Mouse (Mus musculus): ENCODE data around the gene Fat3.
A peak's percentile ranks its signal among the peaks of the same experiment; 100 is the strongest.

The Fat3 gene

DNA sequence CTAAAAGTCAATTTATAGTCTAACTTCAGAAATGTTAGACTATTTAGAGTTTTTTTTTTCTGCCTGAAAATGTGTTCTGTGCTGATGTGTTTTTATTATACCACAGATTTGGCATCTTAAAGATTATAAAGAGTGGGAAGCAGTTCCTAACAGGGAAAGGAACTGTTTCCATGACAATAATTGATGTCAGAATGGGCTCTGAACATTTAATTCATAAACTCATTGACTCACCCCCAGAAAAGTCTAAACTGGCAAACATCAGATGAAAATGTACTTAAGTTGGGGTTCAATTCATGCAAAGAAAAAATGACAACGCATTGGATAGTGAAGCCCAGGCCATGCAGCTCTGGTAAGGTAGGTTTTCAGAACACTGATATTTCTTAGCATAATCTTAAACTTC lies 193.3 kb downstream of the Fat3 start:
- no peak for DNase-seq

DNA sequence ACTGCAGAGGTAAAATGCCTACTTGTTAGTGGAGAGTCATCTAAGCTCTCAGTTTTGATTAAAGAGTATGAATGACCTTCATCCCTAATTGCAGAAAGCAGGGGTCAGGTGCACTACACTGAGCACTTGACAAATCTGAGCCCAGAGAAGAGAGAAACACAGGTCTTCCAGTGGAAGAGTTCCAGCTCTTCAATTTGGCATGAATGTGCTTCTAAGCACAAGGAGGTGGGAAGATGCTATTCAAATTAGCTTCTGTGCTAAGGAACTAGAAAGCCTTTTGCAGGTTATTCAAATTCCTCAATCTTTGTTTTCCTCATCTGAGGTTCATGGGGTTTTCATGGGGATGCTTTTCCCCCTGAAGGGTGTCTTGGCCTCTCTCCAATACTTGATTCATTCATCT lies 194.9 kb downstream of the Fat3 start:
- no peak for DNase-seq

DNA sequence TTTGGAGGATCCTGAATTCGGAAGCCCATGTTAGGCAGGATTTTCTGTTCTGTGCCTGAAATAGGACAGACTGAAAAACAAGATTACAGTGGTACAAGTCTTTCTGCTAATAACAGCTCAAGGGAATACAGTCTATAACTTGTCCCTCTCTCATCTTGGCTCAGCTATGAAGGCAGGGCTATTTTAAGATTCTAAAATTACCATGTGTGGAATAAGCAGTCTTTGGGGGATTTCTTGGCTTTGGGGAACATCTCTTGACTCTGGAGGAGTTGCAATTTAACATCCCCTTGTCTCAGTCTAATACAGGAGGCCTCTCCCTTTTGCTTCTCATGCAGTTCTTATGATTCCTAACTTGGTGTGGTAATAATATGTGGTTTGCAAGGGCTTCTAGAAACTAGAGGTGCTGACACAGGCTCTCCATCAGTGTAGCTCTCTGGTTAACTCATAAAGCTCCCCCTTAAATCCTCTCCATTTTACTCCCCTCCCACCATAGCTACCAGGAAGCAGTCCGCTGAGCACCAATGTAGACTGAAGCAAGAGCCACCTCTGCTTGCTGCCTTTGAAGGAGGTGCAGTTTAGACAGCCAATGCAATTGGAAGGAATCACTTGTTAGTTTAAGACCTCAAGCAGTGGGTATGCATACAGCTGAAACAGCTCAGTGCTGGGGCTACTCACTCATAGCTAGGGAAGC lies 195.5 kb downstream of the Fat3 start:
- DNase-seq: no peak

DNA sequence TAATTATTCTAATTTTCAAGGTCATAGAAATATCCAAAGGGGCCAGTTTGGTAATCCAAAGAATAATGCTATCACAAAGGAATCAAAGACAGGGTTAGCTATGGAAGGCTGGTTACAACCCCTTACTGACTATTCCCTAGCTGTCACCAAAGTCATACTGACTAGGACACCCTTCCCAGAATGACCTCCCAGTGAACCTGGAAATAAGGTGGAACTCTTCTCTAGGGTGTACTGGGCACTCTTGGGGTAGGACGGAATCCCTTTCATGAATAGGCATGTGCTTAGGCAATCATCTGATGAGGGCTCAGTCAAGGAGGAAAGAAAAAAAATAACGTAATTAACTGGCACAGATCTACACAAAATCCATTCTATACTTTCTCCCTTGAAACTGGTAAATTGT lies 196.1 kb downstream of the Fat3 start:
- no peak for DNase-seq

DNA sequence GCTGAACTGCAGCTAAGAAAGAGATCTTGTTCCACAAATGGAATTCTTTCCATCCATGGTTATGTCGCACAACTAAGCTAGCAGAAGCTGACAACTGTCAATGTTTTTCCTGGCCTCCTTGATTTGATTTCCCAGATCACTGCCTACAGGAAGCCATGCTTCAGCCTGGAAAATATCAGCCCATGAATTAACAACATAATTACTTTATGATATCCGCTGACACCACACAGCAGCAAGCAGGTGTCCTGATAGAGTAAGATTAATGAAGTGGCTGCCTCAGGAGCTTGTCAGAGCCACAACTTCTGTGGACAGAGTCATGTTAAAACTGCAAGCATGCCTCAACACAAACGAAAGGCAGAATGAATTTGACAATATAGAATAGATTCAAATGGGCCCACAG lies 198.6 kb downstream of the Fat3 start:
- DNase-seq: no peak

DNA sequence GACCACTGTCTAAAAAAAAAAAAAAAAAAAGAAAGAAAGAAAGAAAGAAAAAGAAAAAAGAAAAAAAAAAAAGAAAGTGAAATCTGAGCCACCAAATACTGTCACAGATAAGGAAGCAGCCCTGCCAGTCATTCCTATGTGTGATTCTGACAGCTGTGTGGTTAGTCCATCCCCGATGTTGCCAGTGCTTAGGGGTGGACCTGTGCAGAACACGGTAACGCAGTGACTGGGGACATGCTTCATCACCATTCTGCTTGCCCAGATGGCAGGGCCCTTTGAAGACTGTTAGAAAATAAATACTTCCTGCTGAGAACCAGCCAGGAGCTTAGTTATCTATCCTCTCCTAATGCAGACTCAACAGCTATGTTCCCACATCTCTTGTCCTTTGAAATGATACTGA lies 203.2 kb downstream of the Fat3 start:
- no peak for DNase-seq

DNA sequence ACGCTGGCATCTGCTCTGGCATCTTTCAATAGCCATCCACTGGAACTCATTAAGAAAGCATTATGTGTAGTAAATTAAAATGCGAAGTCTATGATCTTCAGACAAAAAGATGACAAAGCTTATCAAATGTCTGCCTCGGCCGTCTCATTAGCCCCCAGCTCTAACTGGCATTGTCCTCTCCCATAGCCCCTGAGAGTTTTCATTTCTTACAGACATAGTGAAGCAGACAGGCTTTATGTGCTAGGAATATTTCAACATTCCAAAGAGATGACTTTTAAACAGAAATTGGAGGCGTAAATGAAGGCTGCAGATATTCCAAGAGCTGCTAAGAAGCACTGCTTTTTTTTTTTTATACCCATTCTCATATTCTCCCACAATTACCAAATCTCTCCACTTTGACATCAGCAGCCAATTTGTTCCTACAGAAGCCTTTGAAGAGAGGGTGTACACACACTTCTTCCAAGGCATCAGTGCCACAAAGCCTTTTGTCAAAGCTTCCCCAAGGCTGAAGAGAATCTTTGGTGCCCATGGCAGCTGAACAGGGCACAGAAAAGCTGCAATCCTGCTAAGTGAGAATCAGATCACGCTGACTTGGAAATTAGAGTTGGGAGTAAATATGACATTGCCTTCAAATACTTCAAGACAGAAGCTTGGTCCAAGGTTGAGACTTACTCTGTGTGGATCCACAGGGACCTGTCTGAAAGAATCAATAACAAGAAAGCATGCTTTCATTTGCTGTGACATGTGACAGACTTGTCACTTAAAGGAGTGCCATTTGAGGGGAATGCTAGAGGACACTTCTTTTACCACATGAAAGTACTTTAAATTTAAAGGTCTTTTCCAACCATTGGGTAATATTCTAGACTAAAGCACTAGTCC lies 206.9 kb downstream of the Fat3 start:
- no peak for DNase-seq

DNA sequence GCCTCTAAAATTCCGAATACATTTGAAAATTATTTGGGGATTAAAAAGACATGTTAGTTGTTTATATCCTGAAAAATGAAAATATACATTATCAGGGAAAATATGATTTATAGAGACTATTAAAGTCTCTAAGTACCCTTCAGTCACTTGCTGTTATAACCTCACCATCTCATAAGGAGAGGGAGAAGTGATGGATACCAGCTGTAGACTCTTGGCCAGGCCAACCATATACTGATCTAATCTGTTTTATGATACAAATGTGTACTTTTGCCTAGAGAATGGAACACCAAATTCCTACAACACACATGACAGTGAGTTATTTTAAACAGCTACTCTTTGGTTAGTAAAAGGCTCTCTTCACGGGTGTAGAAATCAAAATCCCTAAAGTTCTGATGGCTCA lies 208.6 kb downstream of the Fat3 start:
- DNase-seq: peak in 1 of 2 experiments; percentile 16

DNA sequence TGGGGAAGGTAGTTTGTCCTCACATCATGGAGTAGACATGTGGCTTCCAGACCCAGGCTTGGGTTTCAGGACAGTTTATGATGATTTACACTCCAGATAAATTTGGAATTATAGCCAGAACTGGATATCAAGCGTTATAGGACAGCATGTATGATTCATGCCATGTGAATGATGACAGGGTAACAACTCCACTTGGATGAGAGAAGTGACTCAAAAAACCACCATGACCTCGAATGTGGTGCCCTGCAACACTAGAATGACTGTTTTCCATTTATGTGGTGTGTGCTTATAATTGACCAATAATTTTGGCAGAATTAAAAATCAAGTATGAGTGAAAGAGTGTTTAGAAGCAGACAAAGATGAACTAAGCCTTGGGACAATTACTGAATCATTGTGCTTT lies 210.2 kb downstream of the Fat3 start:
- DNase-seq: no peak

DNA sequence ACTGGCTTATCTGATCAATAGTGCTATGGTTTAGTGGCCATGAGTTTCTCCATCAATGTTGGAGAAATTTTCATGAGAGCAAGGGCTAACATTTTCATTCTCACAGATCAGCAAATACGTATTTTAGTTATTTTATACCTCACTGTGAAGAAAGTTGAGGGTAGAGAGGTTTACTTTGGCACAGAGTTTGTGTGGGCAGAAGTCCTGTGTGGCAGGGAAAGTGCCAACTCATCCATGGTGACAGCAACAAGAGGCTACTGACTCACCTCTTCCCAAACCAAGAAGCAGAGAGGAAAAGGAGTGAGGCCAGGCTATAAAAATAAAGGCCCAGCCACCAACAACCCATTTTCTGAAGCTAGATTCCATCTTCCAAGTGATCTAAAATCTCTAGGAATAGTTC lies 218.1 kb downstream of the Fat3 start:
- DNase-seq: no peak

DNA sequence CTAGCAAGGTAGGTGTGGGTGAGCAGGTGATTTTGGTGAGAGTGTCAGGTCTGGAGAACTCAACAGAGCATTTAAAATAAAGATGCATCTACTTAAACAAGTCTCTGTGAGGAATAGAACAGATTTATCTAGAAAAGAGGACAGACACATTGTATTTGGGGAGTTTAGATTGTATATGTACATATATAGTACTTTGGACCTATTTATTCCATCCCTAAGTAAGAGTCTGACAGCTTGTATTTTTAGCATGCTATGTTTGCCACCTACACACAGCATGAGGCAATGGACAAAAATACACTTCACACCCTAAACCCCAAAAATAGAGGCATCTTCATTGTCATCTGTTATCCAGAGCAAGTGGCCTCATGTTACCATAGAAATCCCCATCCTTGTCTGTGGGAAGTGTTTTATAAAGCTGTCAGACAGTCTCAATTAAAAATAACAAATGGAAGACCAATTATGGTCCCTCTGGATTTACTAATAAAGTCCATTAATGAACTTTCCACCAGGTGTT lies 218.7 kb downstream of the Fat3 start:
- DNase-seq: no peak

DNA sequence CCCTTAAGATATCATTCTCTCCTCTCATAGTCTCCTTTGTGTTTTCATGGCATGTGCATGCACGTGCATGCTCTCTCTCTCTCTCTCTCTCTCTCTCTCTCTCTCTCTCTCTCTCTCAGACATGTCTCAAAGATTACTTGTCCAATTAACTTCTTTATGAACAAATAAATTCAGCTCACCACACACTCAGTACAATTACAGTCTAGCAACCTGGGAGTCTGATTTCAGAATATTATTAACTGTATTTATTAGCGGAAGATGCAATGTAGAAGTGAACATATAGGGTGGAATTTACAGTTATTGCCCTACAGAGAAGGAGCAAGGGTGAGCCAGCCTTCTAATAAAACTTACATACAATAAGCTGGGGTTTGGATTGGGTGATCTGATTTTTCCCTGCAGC lies 225.5 kb downstream of the Fat3 start:
- no peak for DNase-seq

DNA sequence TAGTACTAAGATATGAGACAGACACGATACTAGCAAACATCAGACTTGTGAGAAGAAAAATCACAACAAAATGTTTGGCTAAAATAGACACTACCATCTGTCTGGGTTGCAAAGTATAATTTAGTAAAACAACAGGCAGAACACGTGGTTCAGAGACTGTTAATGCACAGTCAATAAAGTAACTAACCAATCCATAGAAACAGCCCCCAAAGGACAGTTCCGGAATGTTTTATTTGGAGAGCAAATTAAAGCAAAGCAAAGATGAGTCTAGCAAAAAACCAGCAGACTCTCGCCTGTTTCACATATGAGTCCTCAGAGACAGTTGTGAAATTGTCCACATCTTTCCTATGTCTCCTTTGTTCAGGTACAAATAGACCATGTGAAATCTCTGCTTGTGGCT lies 227.0 kb downstream of the Fat3 start:
- DNase-seq: no peak

DNA sequence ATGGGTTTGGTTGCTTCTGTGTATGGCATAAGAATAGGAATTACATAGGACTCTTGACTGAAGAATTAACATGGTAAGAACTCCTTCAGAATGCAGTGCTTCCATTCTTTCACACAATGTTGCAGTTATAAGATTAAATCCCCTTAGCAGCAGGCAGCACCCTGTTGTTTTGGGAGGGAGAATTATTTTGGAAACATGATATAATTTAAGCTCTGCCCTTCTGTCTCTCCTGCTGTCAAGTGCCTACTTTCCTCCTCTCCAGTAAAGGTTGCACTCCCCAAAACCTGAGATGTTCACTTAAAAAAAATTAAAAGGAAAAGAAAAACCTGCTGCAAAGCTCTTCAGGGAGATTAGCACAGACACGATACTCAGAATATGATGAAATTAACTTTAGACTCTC lies 228.3 kb downstream of the Fat3 start:
- no peak for DNase-seq

DNA sequence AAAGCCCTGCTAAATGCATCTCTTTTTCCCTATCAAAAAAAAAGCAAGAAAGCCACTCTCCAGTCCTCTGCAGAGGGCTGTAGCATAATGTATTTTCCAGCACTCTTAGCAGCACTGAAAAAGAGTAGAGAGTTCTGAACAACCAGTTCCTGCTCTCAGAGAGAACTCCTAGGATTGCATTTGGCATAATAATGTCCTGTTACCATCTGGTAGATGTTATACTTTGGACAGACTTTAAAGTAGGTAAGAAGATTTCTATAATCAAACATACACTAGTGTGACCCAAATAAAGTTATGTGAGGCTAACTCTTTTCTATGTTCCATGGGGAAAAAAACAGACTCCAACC lies 230.3 kb downstream of the Fat3 start:
- DNase-seq: no peak

DNA sequence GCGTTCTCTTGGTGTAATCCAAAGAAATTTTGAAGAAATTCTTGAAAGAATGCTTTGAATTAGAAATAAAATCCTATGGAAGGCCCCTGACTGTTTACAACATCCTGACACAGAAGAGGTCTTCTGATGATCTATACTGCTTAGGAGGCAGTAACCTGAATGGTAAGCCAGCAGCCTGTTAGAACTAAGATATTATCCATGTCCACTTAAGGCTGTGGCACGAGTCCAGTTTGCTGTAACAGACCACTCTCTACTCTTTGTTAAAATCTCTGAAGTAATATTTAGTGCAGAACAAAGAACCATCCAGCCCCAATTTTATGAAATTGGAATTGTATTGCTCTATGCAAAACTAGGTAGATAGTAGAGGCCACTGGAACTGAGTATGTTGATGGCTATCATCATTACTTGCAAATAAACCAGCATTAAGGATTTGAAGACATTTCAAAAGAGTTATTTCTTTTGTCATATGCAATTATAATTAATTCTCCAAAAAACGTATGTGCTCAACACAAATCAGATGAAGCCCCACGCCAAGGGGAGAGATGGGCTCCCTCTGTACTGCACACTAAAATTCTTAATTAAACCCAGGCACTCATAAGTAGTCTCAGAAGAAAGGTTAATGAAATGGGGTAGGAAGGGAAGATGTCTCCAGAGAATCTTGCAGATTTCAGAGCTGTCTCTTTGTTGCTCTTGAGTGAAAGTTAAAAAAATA lies 230.9 kb downstream of the Fat3 start:
- no peak for DNase-seq

DNA sequence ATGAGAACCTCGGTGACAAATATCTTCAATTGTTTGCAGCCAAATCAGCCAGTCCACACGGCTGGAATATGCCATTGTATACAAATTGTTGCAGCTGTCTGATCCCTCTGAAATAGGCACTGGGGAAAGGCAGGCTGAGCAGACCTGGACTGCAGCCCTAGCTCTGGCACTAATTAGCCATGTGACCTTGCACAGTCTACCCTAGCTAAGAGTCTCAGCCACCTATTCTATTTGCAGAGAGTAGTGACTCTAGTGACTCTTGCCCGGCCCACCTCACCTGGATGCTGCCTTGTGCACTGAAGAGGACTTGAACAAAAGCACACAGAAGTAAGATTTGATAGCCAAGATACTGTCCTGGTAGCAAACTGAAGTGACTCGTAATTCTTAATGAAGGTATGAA lies 235.6 kb downstream of the Fat3 start:
- no peak for DNase-seq

DNA sequence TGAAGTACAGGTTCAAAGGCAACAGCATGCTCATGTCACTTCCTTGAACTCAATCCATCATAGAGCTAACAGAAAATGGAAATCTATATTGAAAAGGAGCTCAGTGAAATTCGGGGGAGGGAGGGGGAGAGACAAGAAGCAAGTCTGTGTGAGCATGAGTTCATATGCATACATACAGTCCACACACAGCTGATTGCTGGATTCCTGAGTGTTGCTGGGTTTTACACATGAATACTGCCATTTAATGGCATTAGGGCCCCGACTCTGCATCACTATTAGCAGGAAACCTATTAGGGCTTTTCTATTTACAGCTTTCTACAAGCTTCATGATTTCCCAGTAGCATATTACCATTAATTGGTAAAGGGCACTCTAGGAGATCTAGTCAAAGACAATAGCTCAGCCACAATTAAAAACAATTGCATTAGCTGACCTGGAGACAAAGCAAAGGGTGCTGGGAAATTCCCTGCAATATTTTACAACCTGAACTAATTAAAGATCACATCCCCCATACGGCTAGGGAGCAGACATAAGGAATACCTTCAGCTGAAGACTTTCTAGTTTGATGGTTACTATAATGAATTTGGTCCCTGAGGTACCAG lies 243.7 kb downstream of the Fat3 start:
- DNase-seq: no peak

DNA sequence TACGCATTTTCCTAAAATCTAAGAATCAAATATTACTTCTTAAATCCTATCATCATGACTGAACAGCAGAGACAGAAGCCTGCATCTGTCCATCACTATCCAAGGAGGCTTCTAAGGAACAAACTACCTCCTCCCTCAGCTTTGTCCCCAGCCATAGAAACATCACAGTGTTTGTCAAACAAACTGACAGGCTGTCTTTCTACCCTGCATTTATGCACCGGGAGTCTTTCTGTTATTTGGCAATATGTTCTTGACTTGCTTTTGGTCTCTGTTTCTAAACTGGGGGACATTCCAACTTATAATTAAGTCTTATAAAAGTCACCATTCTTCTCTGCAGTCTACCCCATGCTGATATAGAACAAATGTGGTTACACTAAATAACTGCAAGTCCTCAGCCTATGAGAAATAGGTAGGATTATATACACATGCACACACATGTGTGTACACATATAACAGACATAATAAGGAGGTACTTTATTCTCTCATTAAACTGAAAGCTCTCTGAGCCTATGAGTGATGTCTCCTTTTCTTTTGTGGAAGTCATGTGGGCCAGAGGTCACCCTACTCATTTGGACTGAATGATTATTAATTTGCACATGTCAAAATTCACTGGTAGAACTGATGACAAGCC lies 244.4 kb downstream of the Fat3 start:
- no peak for DNase-seq

DNA sequence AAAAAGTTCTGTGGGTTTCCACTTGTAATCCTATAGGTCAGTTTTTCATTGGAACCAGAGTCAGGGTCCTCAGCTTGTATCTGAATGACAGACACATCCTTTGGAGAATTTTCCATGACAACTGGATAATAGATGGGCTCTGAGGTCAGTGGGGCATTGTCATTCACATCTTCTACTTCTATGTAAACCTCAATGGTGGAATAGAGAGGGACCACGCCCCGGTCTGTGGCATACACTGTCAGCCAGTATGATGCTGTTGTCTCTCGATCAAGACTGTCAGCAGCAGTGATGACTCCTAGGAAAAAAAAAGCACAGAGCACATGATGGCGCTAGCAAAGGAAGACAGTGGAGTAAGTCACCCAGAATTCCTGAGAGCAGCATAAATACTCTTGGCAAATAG lies 254.3 kb downstream of the Fat3 start:
- no peak for DNase-seq

DNA sequence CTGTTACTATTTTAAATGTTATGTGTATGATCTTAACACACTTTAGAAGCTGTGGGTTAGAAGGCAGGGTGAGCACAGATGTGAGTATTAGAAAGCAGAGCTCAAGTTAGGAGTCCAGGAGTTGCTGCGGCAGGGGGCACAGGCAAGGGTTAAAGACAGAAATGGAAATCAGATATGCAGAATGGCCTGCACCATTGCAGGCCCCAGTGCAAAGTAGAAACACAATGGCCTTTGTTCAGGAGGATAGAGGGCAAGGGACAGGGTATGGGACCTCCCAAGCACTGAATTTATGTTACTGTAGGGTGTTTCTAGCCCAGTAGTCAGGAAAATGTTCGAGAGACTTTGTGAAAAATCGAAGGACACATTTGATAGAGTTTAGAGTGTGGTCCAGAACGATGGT lies 269.5 kb downstream of the Fat3 start:
- no peak for DNase-seq

DNA sequence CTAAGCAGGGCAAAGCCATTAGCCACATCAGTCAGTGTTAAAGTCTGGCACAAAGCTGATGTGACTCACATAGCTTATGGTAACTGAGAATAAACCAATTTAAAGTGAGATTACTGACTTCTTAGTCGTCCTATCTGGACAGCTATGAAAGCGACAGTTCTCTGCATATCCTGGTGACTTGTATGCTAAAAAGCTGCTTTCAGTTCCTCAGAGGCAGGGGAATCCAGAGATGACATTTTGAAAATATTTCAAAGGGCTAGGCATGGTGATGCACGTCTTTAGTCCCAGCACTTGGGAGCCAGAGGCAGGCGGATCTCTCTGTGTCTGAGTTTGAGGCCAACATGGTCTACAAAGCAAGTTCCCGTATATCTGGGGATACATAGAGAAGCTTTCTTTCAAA lies 272.2 kb downstream of the Fat3 start:
- no peak for DNase-seq

DNA sequence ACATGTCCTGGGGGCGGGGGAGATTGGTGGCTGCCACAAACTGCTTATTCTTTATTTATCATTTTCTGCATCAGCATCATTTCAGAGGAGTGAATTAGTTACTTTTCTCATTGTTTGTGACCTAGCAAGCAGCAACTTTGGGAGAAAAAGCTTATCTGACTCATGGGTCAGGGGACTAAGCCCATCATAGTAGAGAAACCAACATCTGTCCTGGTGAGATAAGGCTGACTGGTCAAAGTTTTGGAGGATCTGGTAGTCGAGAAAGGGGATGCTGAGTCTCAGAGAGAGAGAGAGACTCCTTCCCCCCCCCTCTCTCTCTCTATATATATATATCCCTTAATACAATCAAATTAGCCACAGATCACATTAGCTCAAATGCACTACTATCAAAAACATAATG lies 273.7 kb downstream of the Fat3 start:
- DNase-seq: no peak
